Mouse (Mus musculus): Measurements from ENCODE around the gene Igf1r. TPM values are rescaled to one million over a fixed set of nuclear protein-coding genes. Genes with fewer than 3 reads are reported as not detected.

The Igf1r gene
- polyA plus RNA-seq, 1 experiment from 2014 or later = 9.5 TPM

GRCm38 (mm10) chr7:67924215-67924614, 28.4 kb upstream of the Igf1r start:
- Histone ChIP-seq H3K4me3 (ENCODE audit: low read length) (no peak overlapping the region), H3K27me3 (replicated peaks; ENCODE audit: control insufficient read depth, insufficient read depth, low read length) (no peaks in the 10 kb centered on the region), H3K27ac (ENCODE audit: low read length) (no peak overlapping the region), H3K36me3 (ENCODE audit: control insufficient read depth, insufficient read depth, low read length) (no peaks in the 10 kb centered on the region), H3K4me1 (ENCODE audit: control insufficient read depth, insufficient read depth, low read length) (no peaks in the 10 kb centered on the region), H3K9me3 (ENCODE audit: control insufficient read depth, low read length) (no peaks in the 10 kb centered on the region), H3K4me2 (ENCODE audit: low read depth, low read length) (no peak overlapping the region), H3K9ac (ENCODE audit: low read depth, low read length) (no peak overlapping the region)
- 33% methylated on average over 2 of the region's 2 CpGs for WGBS
- no peak for ATAC-seq

DNA sequence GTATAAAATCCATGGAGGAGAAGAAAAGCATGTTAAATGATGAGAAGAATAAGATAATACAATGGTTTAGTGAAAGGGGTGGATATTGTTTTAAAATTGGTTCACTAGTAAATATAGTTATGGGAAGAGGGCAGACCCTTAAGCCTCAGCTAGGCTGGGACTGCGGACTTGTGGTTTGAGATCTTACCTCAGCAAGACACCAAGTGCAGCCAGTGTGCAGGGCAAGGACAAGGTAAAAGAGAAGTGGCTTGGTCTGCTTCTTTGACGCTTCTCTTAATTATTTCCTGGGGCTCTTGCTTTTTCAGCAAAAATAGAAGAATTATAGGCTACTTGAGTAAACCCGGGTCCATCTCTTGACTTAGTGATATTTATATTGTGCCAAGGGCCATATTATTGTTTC, 22.5 kb upstream of the Igf1r start:
- no peak overlapping the region for H3K4me3 ChIP-seq (ENCODE audit: low read length)
- H3K9me3 ChIP-seq (ENCODE audit: control insufficient read depth, low read length) = no peaks in the 10 kb centered on the region
- H3K36me3 ChIP-seq (ENCODE audit: control insufficient read depth, insufficient read depth, low read length) = no peaks in the 10 kb centered on the region
- no peak overlapping the region for H3K4me2 ChIP-seq (ENCODE audit: low read depth, low read length)
- H3K27ac ChIP-seq (ENCODE audit: low read length) = no peak overlapping the region
- no peaks in the 10 kb centered on the region for H3K27me3 ChIP-seq (replicated peaks; ENCODE audit: control insufficient read depth, insufficient read depth, low read length)
- no peak overlapping the region for H3K9ac ChIP-seq (ENCODE audit: low read depth, low read length)
- WGBS = 85% methylated on average over 3 of the region's 3 CpGs
- no peaks in the 10 kb centered on the region for H3K4me1 ChIP-seq (ENCODE audit: control insufficient read depth, insufficient read depth, low read length)
- no peak for ATAC-seq

DNA sequence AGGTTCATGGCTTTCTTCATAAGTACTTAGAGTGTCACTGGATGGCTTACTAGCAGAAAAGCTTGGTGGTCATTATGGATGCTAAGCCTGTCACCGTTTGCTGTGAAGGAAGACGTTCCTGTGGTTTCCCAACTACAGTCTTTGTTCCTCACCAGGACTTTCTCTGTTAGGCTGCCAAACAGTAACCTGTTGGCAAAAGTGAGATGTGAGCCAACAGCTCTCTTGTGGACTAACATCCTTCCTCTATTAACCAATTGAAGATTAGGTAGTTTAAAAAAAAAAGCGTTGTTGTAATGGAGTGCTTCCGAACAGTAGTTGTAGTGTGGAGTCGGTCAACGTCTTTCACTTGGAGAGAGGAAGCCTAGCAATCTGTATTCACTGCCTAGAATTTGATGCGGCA, 15.8 kb upstream of the Igf1r start:
- Histone ChIP-seq H3K9me3 (ENCODE audit: control insufficient read depth, low read length) (no peaks in the 10 kb centered on the region), H3K9ac (ENCODE audit: low read depth, low read length) (no peak overlapping the region), H3K36me3 (ENCODE audit: control insufficient read depth, insufficient read depth, low read length) (no peaks in the 10 kb centered on the region), H3K27ac (ENCODE audit: low read length) (no peak overlapping the region), H3K4me2 (ENCODE audit: low read depth, low read length) (no peak overlapping the region), H3K4me3 (ENCODE audit: low read length) (no peak overlapping the region), H3K27me3 (replicated peaks; ENCODE audit: control insufficient read depth, insufficient read depth, low read length) (no peaks in the 10 kb centered on the region), H3K4me1 (ENCODE audit: control insufficient read depth, insufficient read depth, low read length) (peaks cover 4% of the 10 kb centered on the region; the same call in 1 of the 2 replicates)
- 83% methylated on average over 7 of the region's 7 CpGs for WGBS
- no peak for ATAC-seq

DNA sequence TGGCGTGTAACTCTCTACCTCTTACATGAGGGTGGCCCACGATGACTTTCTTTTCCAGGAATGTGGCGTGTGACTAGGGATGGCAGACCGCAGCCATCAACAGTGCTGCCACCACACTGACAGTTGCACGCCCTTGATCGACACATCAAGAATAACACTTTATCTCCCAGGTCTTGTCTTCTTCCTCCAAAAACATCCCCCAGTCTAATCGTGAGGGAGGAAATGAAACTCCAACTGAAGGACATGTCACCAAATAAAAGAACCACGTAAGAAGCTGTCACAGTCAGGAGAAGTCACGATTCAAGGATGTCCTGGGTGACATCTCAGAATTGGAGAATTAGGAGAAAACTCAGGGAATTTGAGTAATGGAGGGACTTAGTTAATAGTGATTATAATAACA, 8.8 kb upstream of the Igf1r start:
- Histone ChIP-seq H3K4me2 (ENCODE audit: low read depth, low read length) (no peak overlapping the region), H3K9me3 (ENCODE audit: control insufficient read depth, low read length) (no peaks in the 10 kb centered on the region), H3K27me3 (replicated peaks; ENCODE audit: control insufficient read depth, insufficient read depth, low read length) (no peaks in the 10 kb centered on the region), H3K27ac (ENCODE audit: low read length) (no peak overlapping the region), H3K36me3 (ENCODE audit: control insufficient read depth, insufficient read depth, low read length) (no peaks in the 10 kb centered on the region), H3K4me3 (ENCODE audit: low read length) (no peak overlapping the region), H3K4me1 (ENCODE audit: control insufficient read depth, insufficient read depth, low read length) (no peaks in the 10 kb centered on the region), H3K9ac (ENCODE audit: low read depth, low read length) (no peak overlapping the region)
- WGBS = 81% methylated on average over 9 of the region's 9 CpGs
- ATAC-seq = no peak

DNA sequence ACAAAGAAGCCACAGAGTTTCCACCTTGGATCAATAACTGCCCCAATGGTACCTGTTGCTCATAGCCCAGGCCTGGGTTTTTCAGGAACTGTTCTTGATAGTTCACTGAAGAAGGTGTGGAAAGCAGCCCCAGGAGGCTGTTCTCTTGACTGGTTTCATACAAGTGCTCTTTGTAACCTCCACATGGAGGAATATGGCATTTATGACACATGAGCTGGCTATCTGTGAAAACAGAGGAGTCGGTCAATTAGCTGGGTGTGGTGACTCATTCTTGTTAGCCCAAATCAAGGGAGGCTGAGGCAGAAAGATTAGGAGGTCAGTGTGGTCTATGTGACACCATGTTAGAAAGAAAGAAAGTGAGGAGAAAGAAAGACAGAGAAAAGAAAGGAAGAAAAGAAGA, 5.7 kb upstream of the Igf1r start:
- Histone ChIP-seq H3K27ac (ENCODE audit: low read length) (no peak overlapping the region), H3K9ac (ENCODE audit: low read depth, low read length) (no peak overlapping the region), H3K27me3 (replicated peaks; ENCODE audit: control insufficient read depth, insufficient read depth, low read length) (no peaks in the 10 kb centered on the region), H3K4me2 (ENCODE audit: low read depth, low read length) (no peak overlapping the region), H3K9me3 (ENCODE audit: control insufficient read depth, low read length) (no peaks in the 10 kb centered on the region), H3K4me1 (ENCODE audit: control insufficient read depth, insufficient read depth, low read length) (no peaks in the 10 kb centered on the region), H3K36me3 (ENCODE audit: control insufficient read depth, insufficient read depth, low read length) (no peaks in the 10 kb centered on the region), H3K4me3 (ENCODE audit: low read length) (no peak overlapping the region)
- ATAC-seq = no peak
- 44% methylated on average over 1 of the region's 1 CpGs for WGBS

GRCm38 (mm10) chr7:67950346-67950814, 2.2 kb upstream of the Igf1r start:
- ATAC-seq = no peak
- Histone ChIP-seq H3K27me3 (replicated peaks; ENCODE audit: control insufficient read depth, insufficient read depth, low read length) (no peaks in the 10 kb centered on the region), H3K27ac (ENCODE audit: low read length) (peak overlapping the region; percentile 99), H3K4me3 (ENCODE audit: low read length) (peak overlapping the region; percentile 86), H3K4me2 (ENCODE audit: low read depth, low read length) (peak overlapping the region; percentile 93), H3K36me3 (ENCODE audit: control insufficient read depth, insufficient read depth, low read length) (no peaks in the 10 kb centered on the region), H3K4me1 (ENCODE audit: control insufficient read depth, insufficient read depth, low read length) (peaks cover 6% of the 10 kb centered on the region; the same call in 1 of the 2 replicates), H3K9ac (ENCODE audit: low read depth, low read length) (peak overlapping the region; percentile 97), H3K9me3 (ENCODE audit: control insufficient read depth, low read length) (no peaks in the 10 kb centered on the region)
- under 1% methylated on average over 23 of the region's 24 CpGs for WGBS

DNA sequence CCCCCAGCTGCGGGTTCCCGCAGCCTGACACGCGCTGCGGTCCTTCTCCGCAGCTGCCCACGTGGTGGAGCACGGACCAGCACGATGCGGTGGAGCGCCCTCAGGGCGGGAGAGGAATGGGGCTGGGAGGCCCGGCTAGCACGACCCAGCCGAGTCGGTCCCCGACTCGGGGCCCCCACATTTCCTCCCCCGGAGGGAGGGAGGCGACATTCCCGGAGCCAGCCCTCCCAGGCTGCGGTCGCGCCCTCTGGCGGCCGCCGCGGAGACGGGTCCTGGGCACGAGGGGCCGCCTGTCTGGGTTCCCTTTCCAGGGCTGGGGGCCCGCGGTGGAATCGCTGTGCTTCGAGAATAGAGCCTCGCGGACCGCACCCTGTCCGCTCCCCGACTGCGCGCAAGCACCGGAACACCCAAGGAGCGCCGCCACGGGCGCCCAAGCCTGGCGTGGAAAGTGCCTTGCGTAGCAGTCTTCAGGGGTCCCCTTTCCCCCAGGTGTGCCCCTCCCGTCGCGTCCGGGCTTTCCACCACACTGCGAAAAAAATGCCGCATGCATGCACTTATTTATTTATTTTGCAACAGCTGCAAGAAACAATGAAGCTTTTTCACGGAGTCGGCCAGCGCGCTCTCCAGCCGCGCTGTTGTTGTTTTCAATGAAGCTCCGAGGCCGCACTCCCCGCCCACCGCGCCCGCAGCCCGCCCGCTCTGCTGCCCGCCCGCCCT, 1.7 kb upstream of the Igf1r start:
- peak overlapping the region; percentile 86 for H3K4me3 ChIP-seq (ENCODE audit: low read length)
- peak overlapping the region; percentile 97 for H3K9ac ChIP-seq (ENCODE audit: low read depth, low read length)
- ATAC-seq = peak; percentile 85
- H3K27ac ChIP-seq (ENCODE audit: low read length) = peak overlapping the region; percentile 99
- under 1% methylated on average over 55 of the region's 71 CpGs for WGBS
- H3K9me3 ChIP-seq (ENCODE audit: control insufficient read depth, low read length) = no peaks in the 10 kb centered on the region
- H3K4me1 ChIP-seq (ENCODE audit: control insufficient read depth, insufficient read depth, low read length) = peaks cover 6% of the 10 kb centered on the region; the same call in 1 of the 2 replicates
- no peaks in the 10 kb centered on the region for H3K36me3 ChIP-seq (ENCODE audit: control insufficient read depth, insufficient read depth, low read length)
- H3K4me2 ChIP-seq (ENCODE audit: low read depth, low read length) = peak overlapping the region; percentile 93
- no peaks in the 10 kb centered on the region for H3K27me3 ChIP-seq (replicated peaks; ENCODE audit: control insufficient read depth, insufficient read depth, low read length)

DNA sequence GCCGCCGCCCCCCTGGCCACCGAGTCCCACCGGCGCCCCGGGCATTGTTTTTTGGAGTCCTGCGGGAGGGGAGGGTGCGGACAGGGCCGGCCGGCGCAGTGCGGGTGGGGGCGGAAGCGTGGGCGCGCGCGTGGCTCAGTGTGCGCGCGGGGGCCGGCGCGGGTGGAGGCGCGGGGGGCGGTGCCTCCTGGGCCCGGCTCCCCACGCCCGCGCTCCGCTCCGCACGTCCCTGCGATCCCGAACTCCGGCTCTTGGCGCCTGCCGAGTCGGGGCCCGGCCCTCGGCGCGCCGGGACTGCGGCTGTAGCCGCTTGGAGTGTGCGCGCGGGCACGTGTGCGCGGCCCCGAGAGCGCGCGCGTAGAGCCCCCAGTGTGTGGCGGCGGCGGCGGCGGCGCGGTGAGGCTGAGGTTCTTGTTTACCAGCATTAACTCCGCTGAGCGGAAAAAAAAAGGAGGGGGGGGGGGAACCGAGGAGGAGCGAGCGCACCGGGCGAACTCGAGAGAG, 1.0 kb upstream of the Igf1r start:
- Histone ChIP-seq H3K9ac (ENCODE audit: low read depth, low read length) (peak overlapping the region; percentile 97), H3K4me3 (ENCODE audit: low read length) (peak overlapping the region; percentile 86), H3K36me3 (ENCODE audit: control insufficient read depth, insufficient read depth, low read length) (no peaks in the 10 kb centered on the region), H3K4me1 (ENCODE audit: control insufficient read depth, insufficient read depth, low read length) (peaks cover 10% of the 10 kb centered on the region; the same call in 1 of the 2 replicates), H3K27me3 (replicated peaks; ENCODE audit: control insufficient read depth, insufficient read depth, low read length) (no peaks in the 10 kb centered on the region), H3K9me3 (ENCODE audit: control insufficient read depth, low read length) (no peaks in the 10 kb centered on the region), H3K27ac (ENCODE audit: low read length) (peak overlapping the region; percentile 99), H3K4me2 (ENCODE audit: low read depth, low read length) (peak overlapping the region; percentile 93)
- under 1% methylated on average over 49 of the region's 73 CpGs for WGBS
- peak; percentile 84 for ATAC-seq

- peak overlapping the region; percentile 92 for H3K4me2 ChIP-seq (ENCODE audit: low read depth, low read length)
- ATAC-seq = peak; percentile 60
- H3K4me3 ChIP-seq (ENCODE audit: low read length) = peak overlapping the region; percentile 86
- peak overlapping the region; percentile 97 for H3K9ac ChIP-seq (ENCODE audit: low read depth, low read length)
- under 1% methylated on average over 79 of the region's 91 CpGs for WGBS
- H3K36me3 ChIP-seq (ENCODE audit: control insufficient read depth, insufficient read depth, low read length) = no peaks in the 10 kb centered on the region
- H3K27ac ChIP-seq (ENCODE audit: low read length) = peak overlapping the region; percentile 99
- H3K4me1 ChIP-seq (ENCODE audit: control insufficient read depth, insufficient read depth, low read length) = peaks cover 10% of the 10 kb centered on the region; the same call in 1 of the 2 replicates
- H3K9me3 ChIP-seq (ENCODE audit: control insufficient read depth, low read length) = no peaks in the 10 kb centered on the region
- no peaks in the 10 kb centered on the region for H3K27me3 ChIP-seq (replicated peaks; ENCODE audit: control insufficient read depth, insufficient read depth, low read length)
Observed at GRCm38 (mm10) chr7:67952036-67952681, 468 bp upstream of the Igf1r start.
